Mouse (Mus musculus) cerebellum, postnatal 4 days (tissue): ENCODE measurements around the gene Rab11b.

ENCODE experiments used
- DNase-seq, 2 experiments: peaks; one replicate each; pipeline ENCODE4 v3.0.0; 2022; ENCODE audit warnings: low spot score in 2 of 2, mixed read lengths in 1 of 2

The Rab11b gene

GRCm38 (mm10) chr17:33717982-33718381, 42.3 kb downstream of the Rab11b start:
- no peak for DNase-seq

DNA sequence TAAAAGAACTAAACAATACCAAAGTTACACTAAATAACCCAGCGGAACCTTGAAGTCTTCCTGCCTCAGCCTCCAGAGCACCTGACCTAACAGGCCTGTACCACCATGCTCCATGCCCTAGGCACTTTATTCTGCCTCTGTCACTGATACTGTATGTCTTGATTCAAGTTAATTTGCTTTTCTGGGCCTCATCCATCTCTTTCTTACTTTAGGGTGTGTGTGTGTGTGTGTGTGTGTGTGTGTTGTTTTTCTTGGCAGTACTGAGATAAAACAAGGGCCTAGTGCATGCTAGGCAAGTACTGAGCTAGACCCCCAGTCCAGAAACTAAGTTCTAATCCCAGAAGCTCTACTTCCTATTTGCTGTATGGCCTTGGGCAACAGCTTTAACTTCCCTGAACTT, 43.1 kb downstream of the Rab11b start:
- DNase-seq, result no peak

GRCm38 (mm10) chr17:33714779-33715178, 45.6 kb downstream of the Rab11b start:
- no peak for DNase-seq

DNA sequence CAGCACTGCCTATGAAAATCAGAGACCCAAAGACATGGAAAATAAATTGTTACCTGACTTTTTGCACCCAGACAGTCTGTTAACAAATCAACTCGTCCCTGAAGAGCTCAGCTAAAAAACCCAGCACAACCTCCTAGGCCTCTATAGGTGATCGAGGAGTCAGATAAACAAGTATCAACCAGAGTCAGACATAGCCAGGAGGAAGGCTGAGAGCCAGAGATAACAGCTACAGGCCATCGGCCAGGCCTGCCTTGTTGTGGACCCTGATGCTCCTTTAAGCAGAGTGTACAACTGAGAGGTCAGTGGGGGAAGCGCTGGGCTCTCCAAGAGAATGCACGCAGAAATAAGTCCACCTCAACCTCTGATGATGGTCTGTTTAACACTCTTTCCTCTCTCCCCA, 47.1 kb downstream of the Rab11b start:
- DNase-seq, result no peak

- no peak for DNase-seq
These were observed 50.5 kb downstream of the Rab11b start for GRCm38 (mm10) chr17:33709834-33710233.

DNA sequence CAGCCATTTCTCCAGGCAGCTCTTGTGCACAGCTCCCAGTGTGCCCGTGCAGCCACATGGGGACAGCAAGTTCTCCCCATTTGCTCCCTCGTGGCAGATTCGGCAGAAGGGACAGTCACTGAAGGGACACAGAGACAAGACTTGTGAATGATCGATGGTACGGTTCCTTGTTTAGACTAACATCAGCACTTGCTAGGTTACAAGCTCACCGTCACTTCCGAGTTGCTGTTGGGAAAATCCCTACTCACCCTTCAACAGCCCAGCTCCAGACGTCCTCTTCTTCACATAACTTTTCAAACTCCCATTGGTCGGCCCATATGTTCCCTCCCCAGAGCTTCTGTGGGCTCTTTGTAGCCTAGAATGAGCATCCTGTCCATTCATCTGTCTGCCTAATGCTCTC, 57.2 kb downstream of the Rab11b start:
- no peak for DNase-seq

DNA sequence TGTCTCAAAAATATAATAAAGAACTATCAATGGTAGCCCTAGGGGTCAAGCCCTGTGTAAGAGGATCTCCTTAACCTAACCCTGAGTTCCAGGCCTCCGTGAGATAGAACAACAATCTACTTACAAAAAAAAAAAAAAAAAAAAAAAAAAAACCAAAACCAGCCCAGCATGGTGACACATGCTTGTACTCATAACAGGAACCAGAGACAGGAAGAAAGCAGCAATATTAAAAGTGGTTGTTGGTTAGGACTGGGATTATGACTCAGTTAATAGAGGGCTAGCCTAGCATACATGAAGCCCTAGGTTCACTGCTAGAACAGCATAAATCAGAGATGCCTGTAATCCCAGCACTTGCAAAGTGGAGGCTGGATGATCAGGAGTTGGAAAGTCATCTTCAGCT, 58.2 kb downstream of the Rab11b start:
- no peak for DNase-seq

DNA sequence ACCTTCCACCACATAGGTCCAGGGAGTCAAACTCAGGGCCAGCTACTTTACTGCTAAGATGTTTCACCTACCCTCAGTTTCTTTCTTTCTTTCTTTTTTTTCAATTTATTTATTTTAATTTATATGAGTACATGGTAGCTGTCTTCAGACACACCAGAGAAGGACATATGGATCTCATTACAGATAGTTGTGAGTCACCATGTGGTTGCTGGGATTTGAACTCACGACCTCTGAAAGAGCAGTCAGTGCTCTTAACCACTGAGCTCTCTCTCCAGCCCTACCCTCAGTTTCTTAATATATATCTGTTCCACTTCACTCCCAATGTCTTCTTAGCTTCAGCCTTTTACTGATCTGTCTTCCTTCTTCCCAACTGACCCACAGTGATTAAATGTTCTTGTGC, 64.9 kb downstream of the Rab11b start:
- no peak for DNase-seq
